12 mouse cellular contexts compared by ENCODE assay signal in the genomic region with DNA sequence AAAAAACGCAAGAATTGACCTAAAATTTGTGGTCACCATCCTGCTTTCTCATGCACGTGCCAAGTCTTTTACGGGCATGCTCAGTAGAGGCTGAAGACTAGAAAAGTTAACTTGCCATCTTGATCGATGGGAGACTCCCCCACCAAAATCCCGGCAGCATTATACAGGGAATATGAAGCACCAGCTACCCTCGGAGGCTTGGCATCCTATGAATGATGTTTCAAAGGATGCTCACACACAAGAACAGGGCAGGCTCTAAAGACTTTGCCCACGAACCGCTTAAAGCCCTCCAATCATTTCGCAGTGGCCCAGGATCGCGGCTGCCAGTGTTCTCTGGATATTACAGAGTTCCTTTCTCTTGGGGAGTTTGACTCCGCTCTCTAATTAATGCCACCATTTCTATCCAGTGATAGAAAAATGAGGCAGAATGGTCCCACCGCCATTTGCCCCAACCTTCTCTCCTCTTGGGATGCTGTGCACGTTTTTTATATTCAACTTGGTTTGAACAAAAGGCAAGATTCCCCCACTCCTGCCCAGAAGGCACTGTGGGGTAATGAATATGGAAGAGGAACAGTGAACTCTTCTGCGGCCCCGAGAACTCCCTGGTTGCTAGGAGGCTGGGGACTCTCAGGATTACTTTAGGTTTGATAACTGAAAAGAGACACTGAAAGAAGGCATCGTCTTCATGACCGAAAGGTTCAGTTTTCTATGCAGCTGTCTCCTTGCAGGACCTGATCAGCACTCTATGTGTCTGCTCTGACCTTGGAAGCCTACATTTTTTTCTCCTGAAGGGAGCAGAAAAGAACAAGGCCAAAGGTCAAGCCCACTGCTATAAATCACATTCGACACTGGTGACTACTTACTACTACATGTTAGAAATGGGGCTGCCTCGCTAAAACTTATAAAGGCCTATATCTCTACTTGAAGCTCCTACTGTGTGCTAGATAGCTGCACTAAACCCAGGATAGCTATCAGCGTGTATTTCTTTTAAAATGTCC.
A peak's percentile ranks its signal among the peaks of the same experiment; 100 is the strongest.
DNase-seq lines count a peak whose midpoint lies in the region; ATAC-seq and TF ChIP-seq lines count a peak whose summit lies in the region.
"Had no signal": no experiment of that assay in that cellular context is flagged by ENCODE, and none has a peak within 500 bp of the region (broad histone marks: within the 10 kb centered on the region; RNA-seq: fewer than 3 reads in every experiment).

No protein-coding gene starts in this region.

- peaks cover 86% of the 10 kb centered on the region for H3K4me1 ChIP-seq in embryonic facial prominence, embryonic 10.5 days
- peaks cover 58% of the 10 kb centered on the region for H3K4me1 ChIP-seq in forebrain, embryonic 16.5 days (replicated peaks; ENCODE audit: control insufficient read depth, insufficient read depth, low read length)
- peaks cover 49% of the 10 kb centered on the region for H3K4me1 ChIP-seq in neural tube, embryonic 14.5 days (ENCODE audit: control insufficient read depth, insufficient read depth, low read length)
- peaks cover 2% of the 10 kb centered on the region; the same call in 1 of the 2 replicates for H3K4me1 ChIP-seq in stomach, postnatal 0 days (replicated peaks; ENCODE audit: control insufficient read depth, insufficient read depth)

- H3K9me3 ChIP-seq in embryonic facial prominence, embryonic 10.5 days, result no peaks in the 10 kb centered on the region
- H3K9me3 ChIP-seq in forebrain, embryonic 16.5 days (ENCODE audit: control insufficient read depth, low read length), result no peaks in the 10 kb centered on the region
- H3K9me3 ChIP-seq in neural tube, embryonic 14.5 days (ENCODE audit: control insufficient read depth, low read length), result no peaks in the 10 kb centered on the region
- H3K9me3 ChIP-seq in stomach, postnatal 0 days (ENCODE audit: control insufficient read depth, low read length), result no peaks in the 10 kb centered on the region
- H3K9me3 ChIP-seq: heart, embryonic 12.5 days had no signal

- peaks cover 16% of the 10 kb centered on the region; the same call in 1 of the 2 replicates for H3K36me3 ChIP-seq in embryonic facial prominence, embryonic 10.5 days (replicated peaks)
- H3K36me3 ChIP-seq in forebrain, embryonic 16.5 days (ENCODE audit: control insufficient read depth, insufficient read depth), result no peaks in the 10 kb centered on the region
- H3K36me3 ChIP-seq in neural tube, embryonic 14.5 days (ENCODE audit: control insufficient read depth, insufficient read depth, low read length), result no peaks in the 10 kb centered on the region
- no peaks in the 10 kb centered on the region for H3K36me3 ChIP-seq in stomach, postnatal 0 days (ENCODE audit: control insufficient read depth, insufficient read depth, low read length)
- H3K36me3 ChIP-seq: heart, embryonic 12.5 days had no signal

- H3K27me3 ChIP-seq in embryonic facial prominence, embryonic 10.5 days (replicated peaks; ENCODE audit: low read depth, poor library complexity, severe bottlenecking), result no peaks in the 10 kb centered on the region
- no peaks in the 10 kb centered on the region for H3K27me3 ChIP-seq in forebrain, embryonic 16.5 days (replicated peaks; ENCODE audit: control insufficient read depth, insufficient read depth, low read length)
- H3K27me3 ChIP-seq in neural tube, embryonic 14.5 days (ENCODE audit: control insufficient read depth, insufficient read depth, low read length), result no peaks in the 10 kb centered on the region
- H3K27me3 ChIP-seq in stomach, postnatal 0 days (ENCODE audit: control insufficient read depth, insufficient read depth, low read length), result no peaks in the 10 kb centered on the region
- H3K27me3 ChIP-seq: heart, embryonic 12.5 days had no signal

- H3K27ac ChIP-seq in embryonic facial prominence, embryonic 10.5 days (replicated peaks), result peak overlapping the region; percentile 24; the same call in 1 of the 2 replicates
- peak overlapping the region; percentile 54 for H3K27ac ChIP-seq in forebrain, embryonic 16.5 days (ENCODE audit: low read length)
- H3K27ac ChIP-seq in neural tube, embryonic 14.5 days (ENCODE audit: low read depth, low read length), result peak overlapping the region; percentile 58
- no peak overlapping the region for H3K27ac ChIP-seq in stomach, postnatal 0 days (replicated peaks)

- peak overlapping the region; percentile 24; the same call in 1 of the 2 replicates for H3K9ac ChIP-seq in forebrain, embryonic 16.5 days (replicated peaks; ENCODE audit: low read depth, low read length)
- H3K9ac ChIP-seq in neural tube, embryonic 14.5 days (replicated peaks; ENCODE audit: low read depth, low read length), result peak overlapping the region; percentile 39; the same call in 1 of the 2 replicates
- H3K9ac ChIP-seq in stomach, postnatal 0 days (ENCODE audit: low read length), result no peak overlapping the region
- H3K9ac ChIP-seq: heart, embryonic 12.5 days; liver, postnatal 0 days had no signal

- WGBS in embryonic facial prominence, embryonic 10.5 days, result 78% methylated on average over 21 of the region's 21 CpGs
- WGBS in forebrain, embryonic 16.5 days, result 11% methylated on average over 21 of the region's 21 CpGs
- WGBS in neural tube, embryonic 14.5 days, result 23% methylated on average over 21 of the region's 21 CpGs
- 90% methylated on average over 21 of the region's 21 CpGs for WGBS in stomach, postnatal 0 days

- H3K4me2 ChIP-seq in forebrain, embryonic 16.5 days (ENCODE audit: low read length), result peak overlapping the region; percentile 75
- peak overlapping the region; percentile 68 for H3K4me2 ChIP-seq in neural tube, embryonic 14.5 days (ENCODE audit: low read depth, low read length)
- no peak overlapping the region for H3K4me2 ChIP-seq in stomach, postnatal 0 days (replicated peaks; ENCODE audit: low read depth)
- H3K4me2 ChIP-seq: heart, embryonic 12.5 days had no signal

- no peak for TF ChIP-seq CTCF in stomach, postnatal 0 days (IDR thresholded peaks at IDR 0.05; ENCODE audit: low read depth)

- no peak for ATAC-seq in forebrain, embryonic 16.5 days
- no peak for ATAC-seq in neural tube, embryonic 14.5 days (ENCODE audit: low read depth)
- no peak for ATAC-seq in stomach, postnatal 0 days (ENCODE audit: low FRiP score, low TSS enrichment)
- ATAC-seq: liver, postnatal 0 days had no signal

- H3K4me3 ChIP-seq in embryonic facial prominence, embryonic 10.5 days, result peak overlapping the region; percentile 91
- peak overlapping the region; percentile 17 for H3K4me3 ChIP-seq in forebrain, embryonic 16.5 days (replicated peaks; ENCODE audit: low read length)
- peak overlapping the region; percentile 95 for H3K4me3 ChIP-seq in neural tube, embryonic 14.5 days (ENCODE audit: low read depth, low read length)
- H3K4me3 ChIP-seq in stomach, postnatal 0 days (ENCODE audit: low read depth, low read length), result no peak overlapping the region
- H3K4me3 ChIP-seq: heart, embryonic 12.5 days had no signal

- no peak for DNase-seq in embryonic facial prominence, embryonic 10.5 days (ENCODE audit: low spot score)
- peak; percentile 90 for DNase-seq in mesoderm, embryonic 11.5 days (ENCODE audit: low read depth, low spot score)
- no peak for DNase-seq in thymus, postnatal 25 days
- no peak for DNase-seq in stomach, postnatal 0 days (ENCODE audit: low spot score)
- DNase-seq in ovary, postnatal 10 days (ENCODE audit: low spot score), result no peak
- DNase-seq: kidney, postnatal 10 days; liver, postnatal 0 days; retina, postnatal 1 day; thymus, postnatal 36 days had no signal

- TF ChIP-seq EP300 in stomach, postnatal 0 days (optimal IDR thresholded peaks at IDR 0.05), result no peak
